Mouse (Mus musculus): Measurements from ENCODE around the gene Cyp2f2. TPM values are rescaled to one million over a fixed set of nuclear protein-coding genes. Genes with fewer than 3 reads are reported as not detected.

The Cyp2f2 gene
- polyA plus RNA-seq, 1 experiment = not detected

- no peak overlapping the region for H3K4me3 ChIP-seq (replicated peaks)
- peaks cover 2% of the 10 kb centered on the region; the same call in 1 of the 2 replicates for H3K9me3 ChIP-seq (ENCODE audit: control insufficient read depth, low read length)
- TF ChIP-seq TAL1 (IDR thresholded peaks at IDR 0.05; ENCODE audit: low read length) = no peak
- no peak for TF ChIP-seq GATA1 (IDR thresholded peaks at IDR 0.05; ENCODE audit: low read length)
These were observed 13.4 kb downstream of the Cyp2f2 start for GRCm38 (mm10) chr7:27133156-27133555.

GRCm38 (mm10) chr7:27133757-27134156, 14.0 kb downstream of the Cyp2f2 start:
- TF ChIP-seq GATA1 (IDR thresholded peaks at IDR 0.05; ENCODE audit: low read length) (no peak), TAL1 (IDR thresholded peaks at IDR 0.05; ENCODE audit: low read length) (no peak)
- no peaks in the 10 kb centered on the region for H3K27me3 ChIP-seq (ENCODE audit: control insufficient read depth)
- H3K9me3 ChIP-seq (ENCODE audit: control insufficient read depth, low read length) = peaks cover 2% of the 10 kb centered on the region; the same call in 1 of the 2 replicates
- H3K4me1 ChIP-seq (ENCODE audit: control insufficient read depth) = no peaks in the 10 kb centered on the region; the same call in 1 of the 2 replicates
- H3K4me3 ChIP-seq (replicated peaks) = no peak overlapping the region
- H3K36me3 ChIP-seq (ENCODE audit: control insufficient read depth) = no peaks in the 10 kb centered on the region

More at GRCm38 (mm10) chr7:27133156-27133555, 13.4 kb downstream of the Cyp2f2 start:
- no peaks in the 10 kb centered on the region for H3K27me3 ChIP-seq (ENCODE audit: control insufficient read depth)
- no peaks in the 10 kb centered on the region for H3K36me3 ChIP-seq (ENCODE audit: control insufficient read depth)
- no peaks in the 10 kb centered on the region; the same call in 1 of the 2 replicates for H3K4me1 ChIP-seq (ENCODE audit: control insufficient read depth)

DNA sequence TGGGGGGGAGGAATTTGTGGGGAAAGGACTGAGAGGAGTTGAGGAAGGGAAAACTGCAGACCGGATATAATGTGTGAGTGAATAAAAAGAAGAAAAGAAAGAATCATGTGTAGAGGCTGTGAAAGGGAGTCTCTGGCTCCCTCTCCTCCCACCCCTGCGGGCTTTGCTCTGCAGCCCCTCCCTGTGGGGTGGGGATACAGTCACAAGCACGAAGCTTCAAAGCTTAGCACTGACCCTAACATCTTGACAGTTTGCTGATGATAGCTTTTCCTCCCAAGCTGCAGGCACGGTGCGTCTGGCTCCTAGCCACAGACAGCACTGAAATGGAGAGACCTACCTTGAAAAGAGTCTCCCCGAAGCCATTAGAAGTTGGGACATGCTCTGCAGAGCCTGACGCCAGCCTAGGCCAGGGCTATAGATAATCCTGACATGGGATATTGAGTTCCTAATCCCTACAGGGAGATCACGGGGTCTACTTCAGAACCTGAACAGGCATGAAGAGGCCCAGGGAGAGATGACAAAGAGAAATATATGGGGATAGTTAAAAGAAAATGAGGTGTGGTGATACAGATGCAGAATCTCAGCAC, 16.8 kb downstream of the Cyp2f2 start:
- no peak overlapping the region for H3K4me3 ChIP-seq (replicated peaks)
- no peaks in the 10 kb centered on the region for H3K36me3 ChIP-seq (ENCODE audit: control insufficient read depth)
- H3K27me3 ChIP-seq (ENCODE audit: control insufficient read depth) = no peaks in the 10 kb centered on the region
- peaks cover 2% of the 10 kb centered on the region; the same call in 1 of the 2 replicates for H3K9me3 ChIP-seq (ENCODE audit: control insufficient read depth, low read length)
- H3K4me1 ChIP-seq (ENCODE audit: control insufficient read depth) = no peaks in the 10 kb centered on the region; the same call in 1 of the 2 replicates
- TF ChIP-seq GATA1 (IDR thresholded peaks at IDR 0.05; ENCODE audit: low read length) (no peak), TAL1 (IDR thresholded peaks at IDR 0.05; ENCODE audit: low read length) (no peak)

DNA sequence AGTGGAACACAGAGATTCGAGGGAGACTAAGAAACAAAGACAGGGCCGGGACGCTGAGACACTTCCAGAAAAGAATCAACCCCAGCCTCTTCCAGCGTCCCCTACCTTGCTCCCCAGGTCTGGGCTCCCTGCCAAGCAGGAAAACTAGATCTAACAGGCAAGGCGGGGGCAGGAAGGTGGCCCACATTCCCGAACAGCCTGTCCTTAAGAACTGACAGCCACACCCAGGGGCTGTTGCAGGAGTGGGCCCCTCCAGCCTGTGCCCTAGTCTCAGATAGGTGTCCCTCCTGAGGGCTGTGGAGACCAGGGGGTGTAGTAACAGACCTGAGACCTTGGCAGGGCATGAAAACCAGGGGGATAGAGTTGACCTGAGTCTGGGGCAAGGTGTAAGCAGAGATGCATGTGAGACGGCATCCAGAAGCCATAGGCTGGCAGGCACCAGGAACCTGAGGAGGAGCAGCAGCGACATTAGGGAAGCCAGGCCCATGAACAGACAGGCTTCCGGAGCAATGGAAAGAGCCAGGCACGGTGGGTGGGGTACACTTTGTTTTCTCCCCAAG, 33.6 kb downstream of the Cyp2f2 start, which contains the start of gene Cyp2t4:
TSS of gene Cyp2t4 (plus strand) at position 510 of the 560 bp plus-strand sequence.
- H3K36me3 ChIP-seq (ENCODE audit: control insufficient read depth) = peaks cover 12% of the 10 kb centered on the region
- H3K9me3 ChIP-seq (ENCODE audit: control insufficient read depth, low read length) = no peaks in the 10 kb centered on the region
- H3K27me3 ChIP-seq (ENCODE audit: control insufficient read depth) = no peaks in the 10 kb centered on the region
- no peaks in the 10 kb centered on the region for H3K4me1 ChIP-seq (ENCODE audit: control insufficient read depth)
- TF ChIP-seq GATA1 (IDR thresholded peaks at IDR 0.05; ENCODE audit: low read length) (no peak), TAL1 (IDR thresholded peaks at IDR 0.05; ENCODE audit: low read length) (no peak)
- H3K4me3 ChIP-seq (replicated peaks) = no peak within 1 kb of the TSS

- TF ChIP-seq GATA1 (IDR thresholded peaks at IDR 0.05; ENCODE audit: low read length) (no peak), TAL1 (IDR thresholded peaks at IDR 0.05; ENCODE audit: low read length) (no peak)
- H3K4me1 ChIP-seq (ENCODE audit: control insufficient read depth) = peaks cover 11% of the 10 kb centered on the region
- H3K4me3 ChIP-seq (replicated peaks) = no peak overlapping the region
- H3K9me3 ChIP-seq (ENCODE audit: control insufficient read depth, low read length) = no peaks in the 10 kb centered on the region
- H3K27me3 ChIP-seq (ENCODE audit: control insufficient read depth) = no peaks in the 10 kb centered on the region
- peaks cover 36% of the 10 kb centered on the region for H3K36me3 ChIP-seq (ENCODE audit: control insufficient read depth)
These were observed 36.3 kb downstream of the Cyp2f2 start for GRCm38 (mm10) chr7:27156005-27156404.

GRCm38 (mm10) chr7:27158171-27158570, 38.5 kb downstream of the Cyp2f2 start:
- peaks cover 27% of the 10 kb centered on the region for H3K4me1 ChIP-seq (ENCODE audit: control insufficient read depth)
- TF ChIP-seq TAL1 (IDR thresholded peaks at IDR 0.05; ENCODE audit: low read length) = no peak
- no peak for TF ChIP-seq GATA1 (IDR thresholded peaks at IDR 0.05; ENCODE audit: low read length)
- H3K4me3 ChIP-seq (replicated peaks) = no peak overlapping the region
- H3K9me3 ChIP-seq (ENCODE audit: control insufficient read depth, low read length) = no peaks in the 10 kb centered on the region
- no peaks in the 10 kb centered on the region for H3K27me3 ChIP-seq (ENCODE audit: control insufficient read depth)
- peaks cover 58% of the 10 kb centered on the region for H3K36me3 ChIP-seq (ENCODE audit: control insufficient read depth)

GRCm38 (mm10) chr7:27159256-27159655, 39.5 kb downstream of the Cyp2f2 start:
- Histone ChIP-seq H3K4me3 (replicated peaks) (no peak overlapping the region), H3K9me3 (ENCODE audit: control insufficient read depth, low read length) (no peaks in the 10 kb centered on the region), H3K27me3 (ENCODE audit: control insufficient read depth) (no peaks in the 10 kb centered on the region), H3K36me3 (ENCODE audit: control insufficient read depth) (peaks cover 67% of the 10 kb centered on the region), H3K4me1 (ENCODE audit: control insufficient read depth) (peaks cover 34% of the 10 kb centered on the region)
- TF ChIP-seq TAL1 (IDR thresholded peaks at IDR 0.05; ENCODE audit: low read length) (no peak), GATA1 (IDR thresholded peaks at IDR 0.05; ENCODE audit: low read length) (no peak)

GRCm38 (mm10) chr7:27159882-27160281, 40.2 kb downstream of the Cyp2f2 start:
- no peaks in the 10 kb centered on the region for H3K9me3 ChIP-seq (ENCODE audit: control insufficient read depth, low read length)
- TF ChIP-seq TAL1 (IDR thresholded peaks at IDR 0.05; ENCODE audit: low read length) (no peak), GATA1 (IDR thresholded peaks at IDR 0.05; ENCODE audit: low read length) (no peak)
- no peak overlapping the region for H3K4me3 ChIP-seq (replicated peaks)
- H3K27me3 ChIP-seq (ENCODE audit: control insufficient read depth) = no peaks in the 10 kb centered on the region
- peaks cover 39% of the 10 kb centered on the region for H3K4me1 ChIP-seq (ENCODE audit: control insufficient read depth)
- H3K36me3 ChIP-seq (ENCODE audit: control insufficient read depth) = peaks cover 73% of the 10 kb centered on the region

DNA sequence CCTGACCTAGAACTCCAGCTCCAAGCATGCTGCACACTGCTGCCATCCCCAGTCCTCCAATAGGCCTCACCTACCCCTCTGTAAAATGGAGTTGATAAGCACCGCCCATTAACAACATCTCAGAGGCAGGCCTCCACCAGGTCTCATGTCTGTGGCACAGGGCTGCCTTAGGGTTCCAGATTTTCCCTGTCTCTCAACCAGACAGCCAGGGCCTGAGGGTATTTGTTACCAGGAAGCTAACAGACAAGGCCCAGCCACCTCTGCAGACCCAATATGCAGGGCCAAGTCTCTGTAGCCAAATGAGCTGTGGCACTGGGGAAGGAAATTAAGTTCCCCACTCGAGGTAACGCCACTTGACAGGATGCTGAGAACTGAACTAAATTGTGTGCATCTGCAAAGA, 41.2 kb downstream of the Cyp2f2 start:
- H3K4me3 ChIP-seq (replicated peaks) = no peak overlapping the region

More for the DNA sequence above, 41.2 kb downstream of the Cyp2f2 start:
- Histone ChIP-seq H3K9me3 (ENCODE audit: control insufficient read depth, low read length) (no peaks in the 10 kb centered on the region), H3K27me3 (ENCODE audit: control insufficient read depth) (no peaks in the 10 kb centered on the region), H3K36me3 (ENCODE audit: control insufficient read depth) (peaks cover 79% of the 10 kb centered on the region), H3K4me1 (ENCODE audit: control insufficient read depth) (peaks cover 50% of the 10 kb centered on the region)
- TF ChIP-seq GATA1 (IDR thresholded peaks at IDR 0.05; ENCODE audit: low read length) = no peak
- TF ChIP-seq TAL1 (IDR thresholded peaks at IDR 0.05; ENCODE audit: low read length) = no peak

All from erythroblast, embryonic 14.5 days (primary cell).